Mouse (Mus musculus) A20 (cell line): Measurements from ENCODE around the gene Polr2b.
A peak's percentile ranks its signal among the peaks of the same experiment; 100 is the strongest.

Source experiments
- DNase-seq: peaks from one replicate; pipeline ENCODE4 v3.0.0-alpha.2; 2011; ENCODE audit warnings: low read depth, low spot score

Gene Polr2b

GRCm38 (mm10) chr5:77309924-77310772 is at the start of gene Polr2b, which contains the start of gene Noa1:
Gene Polr2b, plus strand, starts transcription at chr5:77310147.
Gene Noa1, minus strand, starts transcription at chr5:77310084.
- DNase-seq = peak; percentile 99

- DNase-seq = no peak
These were observed 48.8 kb upstream of the Polr2b start for GRCm38 (mm10) chr5:77261137-77261536.

GRCm38 (mm10) chr5:77262105-77262504 is 47.8 kb upstream of the Polr2b start:
- no peak for DNase-seq

GRCm38 (mm10) chr5:77265081-77265670 is 44.8 kb upstream of the Polr2b start, which contains the start of gene Rest:
Gene Rest, plus strand, starts transcription at chr5:77265491.
- DNase-seq = peak; percentile 91

GRCm38 (mm10) chr5:77265671-77266065 is 44.3 kb upstream of the Polr2b start:
- DNase-seq = peak; percentile 85

GRCm38 (mm10) chr5:77266066-77266885 is 43.7 kb upstream of the Polr2b start:
- DNase-seq = no peak

GRCm38 (mm10) chr5:77266886-77267401 is 43.0 kb upstream of the Polr2b start:
- DNase-seq = peak; percentile 83

GRCm38 (mm10) chr5:77267441-77267840 is 42.5 kb upstream of the Polr2b start:
- DNase-seq = no peak

- DNase-seq = no peak
These were observed 41.9 kb upstream of the Polr2b start for GRCm38 (mm10) chr5:77267957-77268624.

- DNase-seq = peak; percentile 49
These were observed 40.5 kb upstream of the Polr2b start for GRCm38 (mm10) chr5:77269399-77269798.

GRCm38 (mm10) chr5:77273151-77273550 is 36.8 kb upstream of the Polr2b start:
- peak; percentile 90 for DNase-seq

GRCm38 (mm10) chr5:77275950-77276349 is 34.0 kb upstream of the Polr2b start:
- DNase-seq = peak; percentile 55

- no peak for DNase-seq
These were observed 32.7 kb upstream of the Polr2b start for GRCm38 (mm10) chr5:77277204-77277603.

GRCm38 (mm10) chr5:77281518-77282174 is 28.3 kb upstream of the Polr2b start:
- no peak for DNase-seq

- DNase-seq = no peak
These were observed 27.7 kb upstream of the Polr2b start for GRCm38 (mm10) chr5:77282242-77282641.

- peak; percentile 76 for DNase-seq
These were observed 24.3 kb upstream of the Polr2b start for GRCm38 (mm10) chr5:77285685-77286084.

GRCm38 (mm10) chr5:77286904-77287303 is 23.0 kb upstream of the Polr2b start:
- DNase-seq = no peak

GRCm38 (mm10) chr5:77287901-77288300 is 22.0 kb upstream of the Polr2b start:
- DNase-seq = no peak

GRCm38 (mm10) chr5:77289686-77290085 is 20.3 kb upstream of the Polr2b start:
- peak; percentile 91 for DNase-seq

- DNase-seq = no peak
These were observed 19.3 kb upstream of the Polr2b start for GRCm38 (mm10) chr5:77290606-77291005.
